Mouse (Mus musculus) heart, embryonic 14.5 days (tissue): ENCODE results near the gene Snai1. TPM values are rescaled to one million over a fixed set of nuclear protein-coding genes. Genes with fewer than 3 reads are reported as not detected.

Experiments used
- ATAC-seq: fragments of 200-750 bp; cut with Nextera tagmentation; 2 replicates; pipeline ENCODE4 v1.8.0; 2017; ENCODE audit warnings: low read depth, moderate TSS enrichment; ENCODE audit not compliant: insufficient number of reproducible peaks, insufficient read depth, low FRiP score
- H3K27ac ChIP-seq, 2 experiments: fragments of 200-500 bp in 1 of 2; fragments of 300-500 bp in 1 of 2; sonication (generic) in 1 of 2; replicated peaks in 1 of 2; 2 replicates each; pipeline ENCODE4 v1.5.1; 2012 to 2014; ENCODE audit warnings: low read depth in 2 of 2, low read length in 2 of 2, control low read depth in 1 of 2, mild to moderate bottlenecking in 1 of 2, mixed read lengths in 1 of 2; ENCODE audit not compliant: control insufficient read depth in 1 of 2, insufficient read depth in 1 of 2
- H3K27me3 ChIP-seq: fragments of 300-500 bp; sonication (generic); 2 replicates; pipeline ENCODE4 v1.6.1; 2014; ENCODE audit warnings: mild to moderate bottlenecking, low read length, control low read depth; ENCODE audit not compliant: control insufficient read depth, insufficient read depth
- H3K36me3 ChIP-seq: fragments of 300-500 bp; sonication (generic); 2 replicates; pipeline ENCODE4 v1.6.1; 2014; ENCODE audit warnings: mild to moderate bottlenecking, control low read depth, low read length, mixed read lengths; ENCODE audit not compliant: control insufficient read depth, insufficient read depth
- H3K4me1 ChIP-seq, 2 experiments: fragments of 200-500 bp in 1 of 2; fragments of 300-500 bp in 1 of 2; sonication (generic) in 1 of 2; 2 replicates each; pipeline ENCODE4 v1.6.1; 2012 to 2014; ENCODE audit warnings: low read length in 2 of 2, control low read depth in 1 of 2, mixed read lengths in 1 of 2; ENCODE audit not compliant: control insufficient read depth in 2 of 2, insufficient read depth in 2 of 2
- H3K4me2 ChIP-seq: fragments of 300-500 bp; sonication (generic); 2 replicates; pipeline ENCODE4 v1.6.1; 2014; ENCODE audit warnings: mild to moderate bottlenecking, low read length
- H3K4me3 ChIP-seq, 2 experiments: fragments of 200-500 bp in 1 of 2; fragments of 300-500 bp in 1 of 2; sonication (generic) in 1 of 2; 2 replicates each; pipeline ENCODE4 v1.5.1; 2012 to 2014; ENCODE audit warnings: low read length in 2 of 2, mild to moderate bottlenecking in 2 of 2, control low read depth in 1 of 2, low read depth in 1 of 2, moderate library complexity in 1 of 2; ENCODE audit not compliant: control insufficient read depth in 1 of 2, insufficient read depth in 1 of 2
- H3K9ac ChIP-seq: fragments of 300-500 bp; sonication (generic); 2 replicates; pipeline ENCODE4 v1.6.1; 2014; ENCODE audit warnings: mild to moderate bottlenecking, low read length
- H3K9me3 ChIP-seq: fragments of 300-500 bp; sonication (generic); 2 replicates; pipeline ENCODE4 v1.6.1; 2016; ENCODE audit warnings: low read length, control low read depth; ENCODE audit not compliant: control insufficient read depth
- WGBS: fragments of 180-500 bp; shearing (Covaris S2); extraction: QIAGEN DNeasy Blood & Tissue Kit; methylation state at CpG from one replicate; pipeline ENCODE4 v1.1.7; 2014; 5-methylcytosine and 5-hydroxymethylcytosine counted together
- polyA plus RNA-seq: library from polyadenylated mRNA; unstranded; fragments of >200 nt; fragmentation: Nextera tagmentation; extraction: Ambion mirVana; gene quantifications from 2 replicates; pipeline ENCODE4 v1.2.1, GENCODE M21; 2014

Snai1 gene
- polyA plus RNA-seq, 1 experiment from 2014 or later = 11.8 TPM

- WGBS = 66% methylated on average over 5 of the region's 5 CpGs
- H3K9me3 ChIP-seq = no peaks in the 10 kb centered on the region
- no peak overlapping the region for H3K27ac ChIP-seq
- ATAC-seq = no peak
- no peak overlapping the region for H3K4me3 ChIP-seq
- no peak overlapping the region for H3K4me2 ChIP-seq
- H3K4me1 ChIP-seq = no peaks in the 10 kb centered on the region; a peak in 1 of 4 replicates
- H3K9ac ChIP-seq = no peak overlapping the region
- 0 out of 2 replicates have a peak, but pooled peaks cover 3% of the 10 kb centered on the region for H3K27me3 ChIP-seq
- no peaks in the 10 kb centered on the region for H3K36me3 ChIP-seq
Observed at GRCm38 (mm10) chr2:167529935-167530513, 8.0 kb upstream of the Snai1 start.

DNA sequence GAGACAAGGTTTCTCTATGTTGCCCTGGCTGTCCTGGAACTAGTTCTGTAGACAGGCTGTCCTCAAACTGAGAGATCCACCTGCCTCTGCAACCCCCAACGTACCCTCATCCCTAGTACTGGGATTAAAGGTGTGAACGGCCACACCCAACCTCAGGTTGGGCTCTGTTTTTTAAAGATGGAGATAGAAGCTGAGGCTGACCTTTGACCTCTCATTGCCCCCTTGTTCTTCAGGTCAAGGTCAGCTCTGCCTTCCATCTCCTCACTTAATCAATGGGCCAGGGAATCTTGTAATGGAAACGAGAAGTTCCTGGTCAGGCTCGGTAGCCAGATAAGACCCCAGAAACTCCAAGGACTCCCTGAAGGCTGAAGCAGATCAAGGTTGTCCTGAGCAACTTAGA, 7.5 kb upstream of the Snai1 start:
- 0 out of 2 replicates have a peak, but pooled peaks cover 3% of the 10 kb centered on the region for H3K27me3 ChIP-seq
- H3K36me3 ChIP-seq = no peaks in the 10 kb centered on the region
- H3K9me3 ChIP-seq = no peaks in the 10 kb centered on the region
- 62% methylated on average over 4 of the region's 4 CpGs for WGBS
- no peak overlapping the region for H3K4me3 ChIP-seq
- no peak overlapping the region for H3K4me2 ChIP-seq
- H3K27ac ChIP-seq = no peak overlapping the region
- H3K4me1 ChIP-seq = no peaks in the 10 kb centered on the region; a peak in 1 of 4 replicates
- H3K9ac ChIP-seq = no peak overlapping the region
- ATAC-seq = no peak

GRCm38 (mm10) chr2:167532131-167532530, 5.9 kb upstream of the Snai1 start:
- Histone ChIP-seq H3K9me3 (no peaks in the 10 kb centered on the region), H3K4me2 (no peak overlapping the region), H3K36me3 (no peaks in the 10 kb centered on the region), H3K27me3 (peaks cover 13% of the 10 kb centered on the region), H3K4me1 (peaks cover 0 to 1% of the 10 kb centered on the region in 2 experiments; a peak in 3 of 4 replicates), H3K27ac (no peak overlapping the region), H3K4me3 (no peak overlapping the region), H3K9ac (no peak overlapping the region)
- WGBS = 17% methylated on average over 13 of the region's 13 CpGs
- ATAC-seq = no peak

DNA sequence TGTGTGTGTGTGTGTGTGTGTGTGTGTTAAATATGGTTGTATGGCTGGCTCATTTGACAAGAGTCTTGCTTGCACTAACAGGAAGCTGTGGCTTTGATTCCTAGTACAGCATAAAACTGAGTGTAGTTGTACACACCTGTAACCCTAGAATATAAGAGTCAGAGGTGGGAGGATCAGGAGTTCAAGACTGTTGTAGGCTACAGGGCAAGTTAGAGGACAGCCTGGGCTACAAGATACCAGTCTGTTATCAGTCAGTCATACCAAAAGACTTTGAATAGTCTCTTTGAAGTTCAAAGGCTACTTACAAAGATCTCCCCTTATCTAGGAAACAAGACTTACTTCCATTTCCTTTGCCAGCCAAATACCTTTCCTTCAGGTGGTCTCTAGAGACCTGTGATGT, 4.1 kb upstream of the Snai1 start:
- Histone ChIP-seq H3K27ac (no peak overlapping the region), H3K9me3 (no peaks in the 10 kb centered on the region), H3K4me3 (no peak overlapping the region), H3K4me1 (peaks cover 5 to 11% of the 10 kb centered on the region in 2 experiments), H3K9ac (no peak overlapping the region), H3K4me2 (no peak overlapping the region), H3K27me3 (peaks cover 16% of the 10 kb centered on the region), H3K36me3 (no peaks in the 10 kb centered on the region)
- ATAC-seq = no peak

GRCm38 (mm10) chr2:167536320-167536945, 1.6 kb upstream of the Snai1 start:
- H3K36me3 ChIP-seq = peaks cover 1% of the 10 kb centered on the region; the same call in 1 of the 2 replicates
- H3K27ac ChIP-seq = no peak overlapping the region
- H3K4me2 ChIP-seq = no peak overlapping the region
- peaks cover 16% of the 10 kb centered on the region for H3K27me3 ChIP-seq
- H3K4me1 ChIP-seq = peaks cover 16 to 29% of the 10 kb centered on the region in 2 experiments
- no peak overlapping the region for H3K9ac ChIP-seq
- no peaks in the 10 kb centered on the region for H3K9me3 ChIP-seq
- WGBS = 41% methylated on average over 10 of the region's 10 CpGs
- ATAC-seq = no peak
- H3K4me3 ChIP-seq = no peak overlapping the region

DNA sequence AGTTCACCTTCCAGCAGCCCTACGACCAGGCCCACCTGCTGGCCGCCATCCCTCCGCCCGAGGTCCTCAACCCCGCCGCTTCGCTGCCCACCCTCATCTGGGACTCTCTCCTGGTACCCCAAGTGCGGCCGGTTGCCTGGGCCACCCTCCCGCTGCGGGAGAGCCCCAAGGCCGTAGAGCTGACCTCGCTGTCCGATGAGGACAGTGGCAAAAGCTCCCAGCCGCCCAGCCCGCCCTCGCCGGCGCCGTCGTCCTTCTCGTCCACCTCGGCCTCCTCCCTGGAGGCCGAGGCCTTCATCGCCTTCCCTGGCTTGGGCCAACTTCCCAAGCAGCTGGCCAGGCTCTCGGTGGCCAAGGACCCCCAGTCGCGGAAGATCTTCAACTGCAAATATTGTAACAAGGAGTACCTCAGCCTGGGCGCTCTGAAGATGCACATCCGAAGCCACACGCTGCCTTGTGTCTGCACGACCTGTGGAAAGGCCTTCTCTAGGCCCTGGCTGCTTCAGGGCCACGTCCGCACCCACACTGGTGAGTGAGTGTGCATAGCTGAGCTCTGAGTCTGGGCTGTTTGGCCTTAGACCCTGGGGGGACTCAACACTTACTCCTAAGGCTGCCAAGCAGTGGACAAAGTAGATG, 794 bp downstream of the Snai1 start:
- H3K36me3 ChIP-seq = peaks cover 14% of the 10 kb centered on the region; the same call in 1 of the 2 replicates
- H3K9me3 ChIP-seq = no peaks in the 10 kb centered on the region
- H3K27me3 ChIP-seq = peaks cover 16% of the 10 kb centered on the region
- peak overlapping the region; percentile 55 to 73 for H3K4me3 ChIP-seq
- 0 out of 4 replicates have a peak overlapping the region, but pooled peaks of 1 of the 2 experiments have one; percentile 38 for H3K27ac ChIP-seq
- peak overlapping the region; percentile 94 for H3K4me2 ChIP-seq
- no peak for ATAC-seq
- peak overlapping the region; percentile 71 for H3K9ac ChIP-seq
- 41% methylated on average over 27 of the region's 34 CpGs for WGBS
- peaks cover 32 to 49% of the 10 kb centered on the region in 2 experiments for H3K4me1 ChIP-seq

GRCm38 (mm10) chr2:167539536-167540476, 1.8 kb downstream of the Snai1 start:
- 40% methylated on average over 14 of the region's 14 CpGs for WGBS
- Histone ChIP-seq H3K27me3 (peaks cover 13% of the 10 kb centered on the region), H3K9me3 (no peaks in the 10 kb centered on the region), H3K4me2 (peak overlapping the region; percentile 94), H3K36me3 (peaks cover 14% of the 10 kb centered on the region; the same call in 1 of the 2 replicates), H3K27ac (peak overlapping the region in 1 of 2 experiments; percentile 39; a peak in 3 of 4 replicates), H3K9ac (peak overlapping the region; percentile 71), H3K4me1 (peaks cover 40 to 57% of the 10 kb centered on the region in 2 experiments), H3K4me3 (peak overlapping the region; percentile 55 to 73)
- ATAC-seq = no peak
